Mouse (Mus musculus) forebrain, embryonic 11.5 days (tissue): Measurements from ENCODE around the gene Snapc1. TPM values are rescaled to one million over a fixed set of nuclear protein-coding genes. Genes with fewer than 3 reads are reported as not detected.
A peak's percentile ranks its signal among the peaks of the same experiment; 100 is the strongest.

Experiments used
- ATAC-seq: fragments of 200-750 bp; cut with Nextera tagmentation; replicated peaks from 2 replicates; pipeline ENCODE4 v1.8.0; 2017; ENCODE audit warnings: moderate TSS enrichment; ENCODE audit not compliant: low FRiP score
- DNase-seq: peaks from one replicate; pipeline ENCODE4 v3.0.0-alpha.2; 2017; ENCODE audit warnings: low spot score
- H3K27ac ChIP-seq: fragments of 300-500 bp; sonication (generic); 2 replicates; pipeline ENCODE4 v1.5.1; 2014; ENCODE audit warnings: low read depth, low read length
- H3K27me3 ChIP-seq: fragments of 300-500 bp; sonication (generic); 2 replicates; pipeline ENCODE4 v1.6.1; 2014; ENCODE audit warnings: mild to moderate bottlenecking, low read length, mixed read lengths; ENCODE audit not compliant: control insufficient read depth, insufficient read depth
- H3K36me3 ChIP-seq: fragments of 300-500 bp; sonication (generic); 2 replicates; pipeline ENCODE4 v1.6.1; 2014; ENCODE audit warnings: mild to moderate bottlenecking, low read length, moderate library complexity, mixed read lengths; ENCODE audit not compliant: control insufficient read depth, insufficient read depth
- H3K4me1 ChIP-seq: fragments of 300-500 bp; sonication (generic); replicated peaks from 2 replicates; pipeline ENCODE4 v1.6.1; 2014; ENCODE audit warnings: low read length, mixed read lengths; ENCODE audit not compliant: control insufficient read depth, insufficient read depth
- H3K4me2 ChIP-seq: fragments of 300-500 bp; sonication (generic); 2 replicates; pipeline ENCODE4 v1.6.1; 2014; ENCODE audit warnings: low read depth, mild to moderate bottlenecking, low read length, moderate library complexity, mixed read lengths; ENCODE audit not compliant: severe bottlenecking
- H3K4me3 ChIP-seq: fragments of 300-500 bp; sonication (generic); 2 replicates; pipeline ENCODE4 v1.5.1; 2014; ENCODE audit warnings: low read depth, low read length
- H3K9ac ChIP-seq: fragments of 300-500 bp; sonication (generic); 2 replicates; pipeline ENCODE4 v1.6.1; 2014; ENCODE audit warnings: low read length
- H3K9me3 ChIP-seq: fragments of 300-500 bp; sonication (generic); 2 replicates; pipeline ENCODE4 v1.6.1; 2016; ENCODE audit warnings: low read length, mixed read lengths; ENCODE audit not compliant: control insufficient read depth
- WGBS: fragments of 180-500 bp; shearing (Covaris S2); extraction: QIAGEN DNeasy Blood & Tissue Kit; methylation state at CpG from one replicate; pipeline ENCODE4 v1.1.7; 2014; 5-methylcytosine and 5-hydroxymethylcytosine counted together
- polyA plus RNA-seq: library from polyadenylated mRNA; unstranded; fragments of >200 nt; fragmentation: Nextera tagmentation; extraction: Ambion mirVana; gene quantifications from 2 replicates; pipeline ENCODE4 v1.2.1, GENCODE M21; 2014

The Snapc1 gene
- polyA plus RNA-seq, 1 experiment from 2014 or later, result 27.9 TPM

DNA sequence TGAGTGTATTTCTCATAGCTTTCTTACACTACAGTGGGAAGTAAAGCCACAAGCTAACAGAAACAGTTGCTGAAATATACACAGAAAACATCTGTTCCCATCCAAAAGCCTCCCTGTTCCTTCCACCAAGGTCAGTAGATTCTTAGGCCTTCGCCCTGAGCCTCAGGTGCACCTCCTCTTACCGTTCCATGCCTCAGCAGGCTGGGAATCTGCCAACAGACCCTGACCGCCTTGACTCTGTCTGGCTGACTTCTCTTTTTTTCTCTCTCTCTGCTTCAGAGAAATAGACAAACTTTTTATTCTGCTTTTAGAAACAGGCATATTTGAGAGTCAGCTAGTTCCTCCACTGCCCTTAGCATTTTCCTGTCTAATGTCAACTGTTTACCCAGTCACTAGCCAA, 13.9 kb downstream of the Snapc1 start:
- no peaks in the 10 kb centered on the region for H3K9me3 ChIP-seq
- no peaks in the 10 kb centered on the region for H3K4me1 ChIP-seq
- DNase-seq (no peak), ATAC-seq (no peak)
- no peaks in the 10 kb centered on the region for H3K27me3 ChIP-seq
- H3K27ac ChIP-seq, result no peak overlapping the region
- H3K4me2 ChIP-seq, result no peak overlapping the region
- H3K9ac ChIP-seq, result no peak overlapping the region
- 94% methylated on average over 3 of the region's 3 CpGs for WGBS
- no peaks in the 10 kb centered on the region; the same call in 1 of the 2 replicates for H3K36me3 ChIP-seq
- no peak overlapping the region for H3K4me3 ChIP-seq

DNA sequence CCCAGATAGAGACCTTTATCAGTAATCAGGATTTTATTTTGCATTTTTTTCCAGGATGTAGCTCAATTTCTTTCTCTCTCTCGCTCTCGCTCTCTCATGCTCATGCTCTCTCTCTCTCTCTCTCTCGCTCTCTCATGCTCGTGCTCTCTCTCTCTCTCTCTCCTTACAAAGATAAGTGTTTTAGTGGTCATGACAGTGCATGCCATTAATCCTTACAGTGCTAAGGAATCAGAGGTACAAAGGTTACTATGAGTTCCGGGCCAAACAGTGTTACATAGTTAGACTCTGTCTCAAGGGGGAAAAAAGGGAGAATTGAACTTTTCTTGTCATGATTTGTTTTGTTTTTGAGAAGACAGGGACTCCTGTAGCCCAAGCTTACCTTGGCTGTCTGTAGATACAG, 15.4 kb downstream of the Snapc1 start:
- Histone ChIP-seq H3K9ac (no peak overlapping the region), H3K36me3 (no peaks in the 10 kb centered on the region; the same call in 1 of the 2 replicates), H3K27ac (no peak overlapping the region), H3K27me3 (no peaks in the 10 kb centered on the region), H3K9me3 (no peaks in the 10 kb centered on the region), H3K4me1 (no peaks in the 10 kb centered on the region), H3K4me2 (no peak overlapping the region), H3K4me3 (no peak overlapping the region)
- 93% methylated on average over 5 of the region's 5 CpGs for WGBS
- ATAC-seq, result no peak
- no peak for DNase-seq

- H3K4me1 ChIP-seq, result no peaks in the 10 kb centered on the region
- no peak overlapping the region for H3K27ac ChIP-seq
- no peak overlapping the region for H3K4me3 ChIP-seq
- ATAC-seq, result no peak
- H3K4me2 ChIP-seq, result no peak overlapping the region
- H3K9ac ChIP-seq, result no peak overlapping the region
- no peaks in the 10 kb centered on the region for H3K9me3 ChIP-seq
- 86% methylated on average over 14 of the region's 14 CpGs for WGBS
- H3K27me3 ChIP-seq, result no peaks in the 10 kb centered on the region
- H3K36me3 ChIP-seq, result no peaks in the 10 kb centered on the region; the same call in 1 of the 2 replicates
- DNase-seq, result peak; percentile 55
These were observed 18.3 kb downstream of the Snapc1 start for GRCm38 (mm10) chr12:73982533-73982932.

- WGBS, result 88% methylated on average over 7 of the region's 7 CpGs
- Histone ChIP-seq H3K9me3 (no peaks in the 10 kb centered on the region), H3K4me3 (no peak overlapping the region), H3K27ac (no peak overlapping the region), H3K27me3 (no peaks in the 10 kb centered on the region), H3K36me3 (no peaks in the 10 kb centered on the region; the same call in 1 of the 2 replicates), H3K4me1 (no peaks in the 10 kb centered on the region), H3K4me2 (no peak overlapping the region), H3K9ac (no peak overlapping the region)
- ATAC-seq, result no peak
- DNase-seq, result no peak
These were observed 22.0 kb downstream of the Snapc1 start for GRCm38 (mm10) chr12:73986299-73986698.

GRCm38 (mm10) chr12:73988393-73989008, 24.2 kb downstream of the Snapc1 start:
- no peak overlapping the region for H3K4me3 ChIP-seq
- no peak for ATAC-seq
- WGBS, result 97% methylated on average over 4 of the region's 4 CpGs

DNA sequence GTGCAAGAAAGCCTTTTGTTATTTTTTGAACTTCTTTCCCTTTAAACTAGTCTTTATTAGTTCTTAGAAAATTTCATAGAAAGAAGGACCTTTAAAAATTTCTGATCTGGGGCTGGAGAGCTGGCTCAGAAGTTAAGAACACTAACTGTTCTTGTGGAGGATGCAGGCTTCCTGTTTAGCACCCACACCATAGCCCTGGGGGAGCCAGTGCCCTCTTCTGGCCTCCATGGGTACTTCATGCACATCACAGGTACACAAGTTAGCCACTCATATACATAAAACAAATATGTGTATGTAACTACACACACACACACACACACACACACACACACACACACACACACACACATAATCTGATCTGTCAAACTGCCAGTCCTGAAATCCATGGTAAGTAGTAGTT, 25.3 kb downstream of the Snapc1 start:
- no peaks in the 10 kb centered on the region for H3K9me3 ChIP-seq
- H3K4me3 ChIP-seq, result no peak overlapping the region
- H3K9ac ChIP-seq, result no peak overlapping the region
- H3K4me1 ChIP-seq, result no peaks in the 10 kb centered on the region
- no peaks in the 10 kb centered on the region for H3K36me3 ChIP-seq
- H3K4me2 ChIP-seq, result no peak overlapping the region
- no peak overlapping the region for H3K27ac ChIP-seq
- peak; percentile 63 for DNase-seq
- ATAC-seq, result no peak
- no peaks in the 10 kb centered on the region for H3K27me3 ChIP-seq

More at GRCm38 (mm10) chr12:73988393-73989008, 24.2 kb downstream of the Snapc1 start:
- Histone ChIP-seq H3K4me2 (no peak overlapping the region), H3K4me1 (no peaks in the 10 kb centered on the region), H3K36me3 (no peaks in the 10 kb centered on the region), H3K27ac (no peak overlapping the region), H3K9ac (no peak overlapping the region), H3K27me3 (no peaks in the 10 kb centered on the region), H3K9me3 (no peaks in the 10 kb centered on the region)
- no peak for DNase-seq

- H3K27ac ChIP-seq, result no peak overlapping the region
- DNase-seq (no peak), ATAC-seq (peak; percentile 58)
- 32% methylated on average over 12 of the region's 12 CpGs for WGBS
- H3K27me3 ChIP-seq, result peaks cover 8% of the 10 kb centered on the region; the same call in 1 of the 2 replicates
- H3K9ac ChIP-seq, result peak overlapping the region; percentile 69; the same call in 1 of the 2 replicates
- peak overlapping the region; percentile 82 for H3K4me2 ChIP-seq
- H3K4me3 ChIP-seq, result peak overlapping the region; percentile 54
- 0 out of 2 replicates have a peak, but pooled peaks cover 3% of the 10 kb centered on the region for H3K4me1 ChIP-seq
- H3K36me3 ChIP-seq, result no peaks in the 10 kb centered on the region
- H3K9me3 ChIP-seq, result no peaks in the 10 kb centered on the region
These were observed 32.6 kb downstream of the Snapc1 start for GRCm38 (mm10) chr12:73996906-73997296.

GRCm38 (mm10) chr12:73997297-73998127, 33.2 kb downstream of the Snapc1 start, which contains the start of gene Syt16:
Gene Syt16 (plus strand): TSS chr12:73997661.
- H3K27ac ChIP-seq, result no peak within 1 kb of the TSS
- peak within 1 kb of the TSS; percentile 54 for H3K4me3 ChIP-seq
- under 1% methylated on average over 30 of the region's 67 CpGs for WGBS
- H3K9ac ChIP-seq, result peak within 1 kb of the TSS; percentile 69
- peaks cover 8% of the 10 kb centered on the region; the same call in 1 of the 2 replicates for H3K27me3 ChIP-seq
- no peaks in the 10 kb centered on the region for H3K36me3 ChIP-seq
- H3K9me3 ChIP-seq, result no peaks in the 10 kb centered on the region
- H3K4me2 ChIP-seq, result peak within 1 kb of the TSS; percentile 82
- DNase-seq (peak; percentile 71), ATAC-seq (peak; percentile 74)
- H3K4me1 ChIP-seq, result 0 out of 2 replicates have a peak, but pooled peaks cover 3% of the 10 kb centered on the region
